Mouse (Mus musculus): ENCODE data around the gene Med27. TPM values are rescaled to one million over a fixed set of nuclear protein-coding genes. Genes with fewer than 3 reads are reported as not detected.

Gene Med27
- polyA plus RNA-seq, 1 experiment from 2014 or later = 57.1 TPM

- Histone ChIP-seq H3K4me3 (ENCODE audit: low read length) (no peak overlapping the region), H3K27ac (ENCODE audit: low read depth, low read length) (no peak overlapping the region), H3K27me3 (ENCODE audit: control insufficient read depth, insufficient read depth, low read length) (no peaks in the 10 kb centered on the region), H3K9me3 (ENCODE audit: control insufficient read depth, low read length) (no peaks in the 10 kb centered on the region), H3K4me2 (replicated peaks; ENCODE audit: low read depth, low read length) (no peak overlapping the region), H3K9ac (ENCODE audit: low read depth, low read length) (no peak overlapping the region), H3K36me3 (ENCODE audit: control insufficient read depth, insufficient read depth, low read length) (no peaks in the 10 kb centered on the region), H3K4me1 (ENCODE audit: control insufficient read depth, insufficient read depth, low read length) (peaks cover 6% of the 10 kb centered on the region)
- no peak for ATAC-seq (ENCODE audit: low FRiP score, low TSS enrichment)
- 82% methylated on average over 5 of the region's 5 CpGs for WGBS
These were observed 90.5 kb downstream of the Med27 start for GRCm38 (mm10) chr2:29437111-29437510.

- ATAC-seq (ENCODE audit: low FRiP score, low TSS enrichment) = no peak
These were observed 91.4 kb downstream of the Med27 start for GRCm38 (mm10) chr2:29437861-29438529.

GRCm38 (mm10) chr2:29438530-29438862, 91.9 kb downstream of the Med27 start:
- 65% methylated on average over 5 of the region's 5 CpGs for WGBS

More at GRCm38 (mm10) chr2:29437861-29438529, 91.4 kb downstream of the Med27 start:
- H3K27ac ChIP-seq (ENCODE audit: low read depth, low read length) = no peak overlapping the region
- no peaks in the 10 kb centered on the region for H3K36me3 ChIP-seq (ENCODE audit: control insufficient read depth, insufficient read depth, low read length)
- H3K4me2 ChIP-seq (replicated peaks; ENCODE audit: low read depth, low read length) = no peak overlapping the region
- no peak overlapping the region for H3K9ac ChIP-seq (ENCODE audit: low read depth, low read length)
- H3K27me3 ChIP-seq (ENCODE audit: control insufficient read depth, insufficient read depth, low read length) = no peaks in the 10 kb centered on the region
- WGBS = 86% methylated on average over 4 of the region's 4 CpGs
- no peaks in the 10 kb centered on the region for H3K9me3 ChIP-seq (ENCODE audit: control insufficient read depth, low read length)
- no peak overlapping the region for H3K4me3 ChIP-seq (ENCODE audit: low read length)
- peaks cover 6% of the 10 kb centered on the region for H3K4me1 ChIP-seq (ENCODE audit: control insufficient read depth, insufficient read depth, low read length)

GRCm38 (mm10) chr2:29438986-29439385, 92.4 kb downstream of the Med27 start:
- peaks cover 6% of the 10 kb centered on the region for H3K4me1 ChIP-seq (ENCODE audit: control insufficient read depth, insufficient read depth, low read length)
- H3K4me2 ChIP-seq (replicated peaks; ENCODE audit: low read depth, low read length) = no peak overlapping the region
- 27% methylated on average over 1 of the region's 1 CpGs for WGBS
- H3K27me3 ChIP-seq (ENCODE audit: control insufficient read depth, insufficient read depth, low read length) = no peaks in the 10 kb centered on the region
- H3K27ac ChIP-seq (ENCODE audit: low read depth, low read length) = no peak overlapping the region
- H3K9ac ChIP-seq (ENCODE audit: low read depth, low read length) = no peak overlapping the region
- ATAC-seq (ENCODE audit: low FRiP score, low TSS enrichment) = no peak
- no peak overlapping the region for H3K4me3 ChIP-seq (ENCODE audit: low read length)
- no peaks in the 10 kb centered on the region for H3K9me3 ChIP-seq (ENCODE audit: control insufficient read depth, low read length)
- H3K36me3 ChIP-seq (ENCODE audit: control insufficient read depth, insufficient read depth, low read length) = no peaks in the 10 kb centered on the region

More at GRCm38 (mm10) chr2:29438530-29438862, 91.9 kb downstream of the Med27 start:
- no peaks in the 10 kb centered on the region for H3K9me3 ChIP-seq (ENCODE audit: control insufficient read depth, low read length)
- no peak overlapping the region for H3K4me3 ChIP-seq (ENCODE audit: low read length)
- H3K4me2 ChIP-seq (replicated peaks; ENCODE audit: low read depth, low read length) = no peak overlapping the region
- H3K27me3 ChIP-seq (ENCODE audit: control insufficient read depth, insufficient read depth, low read length) = no peaks in the 10 kb centered on the region
- no peak overlapping the region for H3K27ac ChIP-seq (ENCODE audit: low read depth, low read length)
- H3K4me1 ChIP-seq (ENCODE audit: control insufficient read depth, insufficient read depth, low read length) = peaks cover 6% of the 10 kb centered on the region
- no peaks in the 10 kb centered on the region for H3K36me3 ChIP-seq (ENCODE audit: control insufficient read depth, insufficient read depth, low read length)
- H3K9ac ChIP-seq (ENCODE audit: low read depth, low read length) = no peak overlapping the region
- ATAC-seq (ENCODE audit: low FRiP score, low TSS enrichment) = no peak

- no peak overlapping the region for H3K4me3 ChIP-seq (ENCODE audit: low read length)
- H3K27me3 ChIP-seq (ENCODE audit: control insufficient read depth, insufficient read depth, low read length) = no peaks in the 10 kb centered on the region
- ATAC-seq (ENCODE audit: low FRiP score, low TSS enrichment) = no peak
- H3K4me1 ChIP-seq (ENCODE audit: control insufficient read depth, insufficient read depth, low read length) = peaks cover 6% of the 10 kb centered on the region
- no peaks in the 10 kb centered on the region for H3K36me3 ChIP-seq (ENCODE audit: control insufficient read depth, insufficient read depth, low read length)
- no peak overlapping the region for H3K27ac ChIP-seq (ENCODE audit: low read depth, low read length)
- H3K9me3 ChIP-seq (ENCODE audit: control insufficient read depth, low read length) = no peaks in the 10 kb centered on the region
- 66% methylated on average over 7 of the region's 7 CpGs for WGBS
- H3K9ac ChIP-seq (ENCODE audit: low read depth, low read length) = no peak overlapping the region
- H3K4me2 ChIP-seq (replicated peaks; ENCODE audit: low read depth, low read length) = no peak overlapping the region
These were observed 92.8 kb downstream of the Med27 start for GRCm38 (mm10) chr2:29439396-29439795.

GRCm38 (mm10) chr2:29439857-29440502, 93.4 kb downstream of the Med27 start:
- Histone ChIP-seq H3K27ac (ENCODE audit: low read depth, low read length) (no peak overlapping the region), H3K4me1 (ENCODE audit: control insufficient read depth, insufficient read depth, low read length) (peaks cover 6% of the 10 kb centered on the region), H3K36me3 (ENCODE audit: control insufficient read depth, insufficient read depth, low read length) (no peaks in the 10 kb centered on the region), H3K4me2 (replicated peaks; ENCODE audit: low read depth, low read length) (no peak overlapping the region), H3K27me3 (ENCODE audit: control insufficient read depth, insufficient read depth, low read length) (no peaks in the 10 kb centered on the region), H3K4me3 (ENCODE audit: low read length) (no peak overlapping the region), H3K9me3 (ENCODE audit: control insufficient read depth, low read length) (no peaks in the 10 kb centered on the region), H3K9ac (ENCODE audit: low read depth, low read length) (no peak overlapping the region)
- ATAC-seq (ENCODE audit: low FRiP score, low TSS enrichment) = no peak
- 28% methylated on average over 7 of the region's 7 CpGs for WGBS

GRCm38 (mm10) chr2:29442275-29442674, 95.7 kb downstream of the Med27 start:
- H3K27ac ChIP-seq (ENCODE audit: low read depth, low read length) = no peak overlapping the region
- H3K4me1 ChIP-seq (ENCODE audit: control insufficient read depth, insufficient read depth, low read length) = peaks cover 6% of the 10 kb centered on the region
- no peak overlapping the region for H3K4me2 ChIP-seq (replicated peaks; ENCODE audit: low read depth, low read length)
- no peaks in the 10 kb centered on the region for H3K36me3 ChIP-seq (ENCODE audit: control insufficient read depth, insufficient read depth, low read length)
- H3K4me3 ChIP-seq (ENCODE audit: low read length) = no peak overlapping the region
- no peak overlapping the region for H3K9ac ChIP-seq (ENCODE audit: low read depth, low read length)
- H3K27me3 ChIP-seq (ENCODE audit: control insufficient read depth, insufficient read depth, low read length) = no peaks in the 10 kb centered on the region
- no peaks in the 10 kb centered on the region for H3K9me3 ChIP-seq (ENCODE audit: control insufficient read depth, low read length)
- ATAC-seq (ENCODE audit: low FRiP score, low TSS enrichment) = no peak

- 59% methylated on average over 2 of the region's 2 CpGs for WGBS
- Histone ChIP-seq H3K4me3 (ENCODE audit: low read length) (no peak overlapping the region), H3K9me3 (ENCODE audit: control insufficient read depth, low read length) (no peaks in the 10 kb centered on the region), H3K27me3 (ENCODE audit: control insufficient read depth, insufficient read depth, low read length) (no peaks in the 10 kb centered on the region), H3K4me2 (replicated peaks; ENCODE audit: low read depth, low read length) (no peak overlapping the region), H3K27ac (ENCODE audit: low read depth, low read length) (no peak overlapping the region), H3K4me1 (ENCODE audit: control insufficient read depth, insufficient read depth, low read length) (peaks cover under 1% of the 10 kb centered on the region; the same call in 1 of the 2 replicates), H3K36me3 (ENCODE audit: control insufficient read depth, insufficient read depth, low read length) (no peaks in the 10 kb centered on the region), H3K9ac (ENCODE audit: low read depth, low read length) (no peak overlapping the region)
- ATAC-seq (ENCODE audit: low FRiP score, low TSS enrichment) = no peak
These were observed 97.1 kb downstream of the Med27 start for GRCm38 (mm10) chr2:29443626-29444217.

GRCm38 (mm10) chr2:29448476-29449002, 101.9 kb downstream of the Med27 start:
- Histone ChIP-seq H3K4me3 (ENCODE audit: low read length) (no peak overlapping the region), H3K4me2 (replicated peaks; ENCODE audit: low read depth, low read length) (no peak overlapping the region), H3K36me3 (ENCODE audit: control insufficient read depth, insufficient read depth, low read length) (no peaks in the 10 kb centered on the region), H3K27ac (ENCODE audit: low read depth, low read length) (no peak overlapping the region), H3K9me3 (ENCODE audit: control insufficient read depth, low read length) (no peaks in the 10 kb centered on the region), H3K9ac (ENCODE audit: low read depth, low read length) (no peak overlapping the region), H3K4me1 (ENCODE audit: control insufficient read depth, insufficient read depth, low read length) (no peaks in the 10 kb centered on the region), H3K27me3 (ENCODE audit: control insufficient read depth, insufficient read depth, low read length) (no peaks in the 10 kb centered on the region)
- 80% methylated on average over 7 of the region's 7 CpGs for WGBS
- no peak for ATAC-seq (ENCODE audit: low FRiP score, low TSS enrichment)
